Mouse (Mus musculus): ENCODE measurements around the gene C130050O18Rik.
A peak's percentile ranks its signal among the peaks of the same experiment; 100 is the strongest.

The C130050O18Rik gene

GRCm38 (mm10) chr5:139397959-139398753, 6.9 kb upstream of the C130050O18Rik start:
- DNase-seq, result peak; percentile 94

DNA sequence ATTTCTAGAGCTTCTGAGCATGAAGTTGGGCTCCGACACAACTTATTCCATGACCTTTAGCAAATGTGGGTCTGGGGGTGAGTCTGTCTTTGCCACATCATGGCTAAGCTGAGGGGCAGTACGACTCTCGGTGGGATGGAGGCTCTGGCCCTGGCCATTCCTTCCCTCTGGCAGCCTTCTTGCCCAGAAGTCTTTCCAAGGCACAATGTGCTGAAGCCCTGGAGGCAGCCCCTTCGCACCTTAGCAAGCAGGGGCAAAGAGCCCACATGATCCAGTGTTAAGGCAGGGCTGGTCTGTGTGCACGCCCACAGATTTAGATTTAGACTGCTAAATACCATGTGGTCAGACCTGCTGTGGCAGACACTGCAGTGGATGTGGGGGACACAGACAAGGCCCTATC, 6.3 kb upstream of the C130050O18Rik start:
- no peak for DNase-seq

DNA sequence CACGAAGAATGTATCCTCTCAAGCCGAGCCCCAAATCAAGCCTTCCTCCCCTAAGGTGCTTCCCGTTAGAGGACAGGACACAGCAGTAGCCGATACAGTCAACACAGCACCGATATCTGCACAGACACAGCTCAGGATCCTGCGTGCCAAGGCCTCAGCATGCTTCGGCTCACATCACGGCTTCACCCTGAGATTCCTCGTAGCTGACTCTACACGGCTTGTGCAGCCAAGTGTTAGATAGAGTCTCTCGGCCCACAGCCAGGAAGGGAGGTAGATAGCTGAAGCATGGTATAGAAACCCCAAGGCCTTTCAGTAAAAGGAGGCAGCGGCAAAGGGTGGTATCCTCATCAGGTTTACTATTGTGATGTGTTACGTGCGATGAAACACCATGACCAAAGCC, 5.1 kb upstream of the C130050O18Rik start:
- DNase-seq, result no peak

GRCm38 (mm10) chr5:139402106-139402505, 3.0 kb upstream of the C130050O18Rik start:
- DNase-seq, result no peak

- DNase-seq, result no peak
These were observed 1.3 kb upstream of the C130050O18Rik start for GRCm38 (mm10) chr5:139403692-139404260.

DNA sequence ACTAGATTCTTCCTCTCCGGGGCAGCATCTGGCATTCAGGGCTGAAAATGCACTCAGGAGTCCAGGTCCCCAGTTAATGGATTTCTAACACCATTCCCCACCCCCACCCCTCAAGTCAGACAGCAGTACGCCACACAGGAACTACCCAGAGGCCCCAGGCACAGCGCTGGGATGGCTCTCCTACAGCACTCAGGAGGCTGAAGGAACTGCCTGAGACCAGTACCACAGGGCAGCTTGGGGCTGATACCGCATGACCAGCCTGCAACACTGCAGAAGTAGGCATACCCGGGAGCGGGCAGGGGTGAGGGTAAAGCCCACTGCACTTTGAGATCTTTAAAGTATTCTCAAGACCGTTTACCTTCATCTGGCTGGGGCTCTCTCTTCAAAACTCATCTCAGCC, 398 bp downstream of the C130050O18Rik start:
- peak; percentile 53 for DNase-seq

- no peak for DNase-seq
These were observed 873 bp downstream of the C130050O18Rik start for GRCm38 (mm10) chr5:139405953-139406352.

DNA sequence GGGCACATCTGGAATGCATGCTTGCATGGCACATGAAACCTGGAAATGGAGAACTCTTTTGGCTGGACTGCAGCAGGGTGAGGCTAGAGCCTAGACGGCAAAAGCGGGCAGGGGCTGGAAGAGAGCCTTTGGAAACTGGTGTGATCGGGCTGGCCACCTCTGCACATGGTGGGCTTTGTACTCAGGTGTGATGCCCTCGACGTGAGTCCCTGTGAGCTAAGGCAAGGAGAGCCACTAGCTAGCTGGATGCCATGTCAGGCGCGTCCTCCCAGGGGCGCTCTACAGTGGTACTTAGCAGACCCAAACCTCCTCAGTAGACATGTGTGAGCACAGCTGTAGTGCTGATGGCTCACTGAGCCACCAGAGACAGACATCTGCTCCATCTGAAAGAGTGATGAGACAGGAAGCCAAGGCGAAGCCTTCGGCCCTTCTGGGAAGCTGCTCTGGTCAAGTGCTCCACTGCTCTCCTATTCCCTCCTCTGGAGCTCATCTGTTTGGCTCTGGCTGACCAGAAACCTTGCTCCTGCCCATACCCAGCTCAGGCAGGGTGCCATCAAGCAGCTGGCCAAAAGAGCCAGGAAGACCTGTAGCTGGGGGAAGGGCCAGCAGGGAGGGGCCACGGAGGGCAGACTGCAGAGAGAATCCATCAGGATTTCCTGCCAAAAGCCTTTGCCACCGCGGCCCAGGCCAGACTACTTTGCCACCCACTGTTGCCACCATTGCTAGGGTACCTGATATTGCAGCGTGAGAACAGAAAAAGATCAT, 2.2 kb downstream of the C130050O18Rik start:
- DNase-seq, result peak; percentile 40

- peak; percentile 46 for DNase-seq
These were observed 3.4 kb downstream of the C130050O18Rik start for GRCm38 (mm10) chr5:139408511-139408910.

GRCm38 (mm10) chr5:139409412-139409811, 4.3 kb downstream of the C130050O18Rik start:
- DNase-seq, result peak; percentile 68

GRCm38 (mm10) chr5:139410056-139410455, 5.0 kb downstream of the C130050O18Rik start:
- DNase-seq, result no peak

DNA sequence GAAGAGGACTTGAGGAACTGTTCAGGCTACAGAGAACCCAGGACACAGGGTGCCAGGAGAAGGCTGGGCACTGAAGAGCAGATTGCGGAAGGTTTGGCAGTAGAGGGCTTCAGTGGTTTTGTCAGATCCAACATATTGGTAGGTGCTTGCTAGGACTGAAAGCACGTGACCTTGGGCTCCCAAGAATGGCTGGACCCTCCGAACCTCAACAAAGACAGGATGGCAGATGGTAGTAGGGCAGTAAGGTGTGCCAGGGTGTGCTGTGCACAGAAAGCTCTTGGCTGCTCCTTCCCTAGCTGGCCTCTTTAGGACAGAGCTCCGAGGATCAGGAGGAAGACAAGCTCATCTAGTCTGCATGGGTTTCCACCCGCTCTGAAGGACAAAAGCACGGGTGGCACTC, 6.0 kb downstream of the C130050O18Rik start:
- no peak for DNase-seq

DNA sequence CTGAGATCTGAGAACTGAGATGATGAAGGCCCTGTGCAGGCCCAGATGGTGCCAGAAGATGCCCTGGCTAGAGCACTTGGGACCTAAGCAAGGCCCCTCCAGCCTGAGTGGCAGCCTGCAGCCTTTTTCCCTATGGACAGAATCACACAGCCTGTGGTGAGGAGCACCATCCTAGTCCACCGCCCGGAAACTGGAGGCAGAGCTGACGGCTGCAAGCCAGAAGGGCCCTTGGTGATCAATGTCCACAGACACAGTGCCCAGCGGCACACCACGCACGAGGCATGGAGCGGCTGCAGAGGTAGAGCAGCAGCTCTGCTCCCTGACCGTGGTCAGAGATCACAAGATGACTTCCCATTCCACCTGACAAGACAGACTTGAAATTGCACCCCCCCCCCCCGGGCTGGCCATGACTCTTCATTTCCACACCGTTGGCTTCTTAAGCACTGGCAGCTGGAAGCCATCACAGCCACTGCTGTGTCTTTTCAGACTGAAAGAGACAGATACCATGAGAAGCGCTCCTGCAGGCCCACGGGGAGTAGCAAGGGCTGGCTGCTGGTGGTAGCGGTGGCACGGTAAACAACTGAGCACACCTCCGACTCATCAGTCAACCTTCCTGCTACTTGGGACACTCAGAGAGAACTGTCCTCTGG, 6.7 kb downstream of the C130050O18Rik start:
- peak; percentile 30 for DNase-seq

DNA sequence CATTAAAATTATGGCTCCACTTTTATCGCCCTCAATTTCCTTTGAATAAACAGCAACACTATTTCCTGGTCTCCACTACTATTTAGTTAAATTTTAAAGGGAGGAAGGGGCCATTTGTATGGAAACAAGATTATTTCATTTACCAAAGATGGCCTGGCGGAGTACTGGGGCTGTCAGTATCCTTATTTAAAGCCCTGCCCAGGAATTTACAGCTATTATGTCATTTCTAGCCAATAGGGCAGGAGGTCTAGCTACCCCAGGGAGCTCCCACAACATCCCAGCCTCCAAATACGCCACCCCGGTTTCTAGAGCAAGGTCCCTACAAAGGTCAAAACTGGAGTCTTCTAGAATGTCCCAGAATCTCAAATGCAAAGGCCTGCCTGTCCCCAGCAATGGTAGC, 8.5 kb downstream of the C130050O18Rik start:
- DNase-seq, result no peak

DNA sequence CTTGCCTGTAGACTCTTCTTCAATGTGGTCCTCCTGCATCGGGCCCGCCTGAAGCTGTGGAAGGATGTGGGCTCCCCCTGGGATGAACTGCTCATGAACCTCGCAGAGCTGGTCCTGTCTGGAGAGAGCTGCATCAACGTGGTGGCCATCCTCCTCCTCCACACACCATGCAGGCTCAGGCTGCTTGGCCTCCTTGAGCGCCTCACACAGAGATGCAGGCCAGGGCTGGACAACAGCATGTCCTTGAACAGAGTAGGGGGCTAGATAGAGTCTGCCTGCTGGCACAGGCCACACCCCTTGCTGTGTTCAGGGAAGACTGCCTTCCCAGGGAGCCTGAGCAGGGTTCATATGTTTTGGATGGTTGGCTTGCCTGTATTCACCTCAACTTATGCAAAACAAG, 9.9 kb downstream of the C130050O18Rik start:
- no peak for DNase-seq

DNA sequence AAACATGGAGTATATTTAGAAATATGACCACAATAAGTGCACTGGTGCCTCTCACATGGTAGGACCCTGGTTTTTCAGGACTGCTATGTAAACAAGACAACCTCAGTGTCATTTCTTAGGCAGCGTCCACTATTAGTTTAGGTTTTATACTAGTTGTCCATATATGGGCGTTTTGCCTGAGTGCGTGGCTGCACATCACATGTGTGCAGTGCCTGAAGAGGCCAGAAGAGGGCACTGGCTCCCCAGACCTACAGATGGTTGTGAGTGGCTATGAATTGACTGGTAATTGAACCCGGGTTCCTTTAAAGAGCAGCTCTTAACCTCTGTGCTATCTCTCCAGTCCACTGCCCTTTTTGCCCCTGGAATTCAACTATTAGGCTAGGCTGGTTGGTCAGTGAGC, 11.9 kb downstream of the C130050O18Rik start:
- no peak for DNase-seq

GRCm38 (mm10) chr5:139417480-139417879, 12.4 kb downstream of the C130050O18Rik start:
- DNase-seq, result no peak

GRCm38 (mm10) chr5:139418110-139418509, 13.0 kb downstream of the C130050O18Rik start:
- DNase-seq, result no peak

DNA sequence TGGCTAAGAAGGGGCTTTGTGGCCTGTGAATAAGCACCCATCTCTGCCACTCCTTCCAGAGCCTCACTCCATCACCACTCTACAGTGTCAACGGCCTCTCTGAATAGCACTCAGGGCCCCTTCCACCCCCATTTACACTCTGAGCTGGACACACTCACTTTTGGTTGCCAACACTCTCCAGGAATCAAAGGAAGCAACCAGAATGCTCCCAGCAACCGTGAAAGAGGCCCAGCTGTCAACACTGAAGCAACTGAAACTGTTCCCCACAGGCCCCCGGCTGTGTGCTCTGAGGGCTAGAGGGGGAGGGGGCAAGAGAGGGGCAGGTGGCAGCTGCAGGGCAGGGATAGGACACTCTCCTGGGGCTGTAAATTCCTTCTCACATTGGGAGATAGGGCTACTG, 13.6 kb downstream of the C130050O18Rik start:
- DNase-seq, result no peak

GRCm38 (mm10) chr5:139423026-139423865, 18.2 kb downstream of the C130050O18Rik start, which contains the start of gene Gper1:
Gper1 (plus strand) TSS chr5:139423151.
- DNase-seq, result peak; percentile 76

- DNase-seq, result no peak
These were observed 20.1 kb downstream of the C130050O18Rik start for GRCm38 (mm10) chr5:139425198-139425597.

DNA sequence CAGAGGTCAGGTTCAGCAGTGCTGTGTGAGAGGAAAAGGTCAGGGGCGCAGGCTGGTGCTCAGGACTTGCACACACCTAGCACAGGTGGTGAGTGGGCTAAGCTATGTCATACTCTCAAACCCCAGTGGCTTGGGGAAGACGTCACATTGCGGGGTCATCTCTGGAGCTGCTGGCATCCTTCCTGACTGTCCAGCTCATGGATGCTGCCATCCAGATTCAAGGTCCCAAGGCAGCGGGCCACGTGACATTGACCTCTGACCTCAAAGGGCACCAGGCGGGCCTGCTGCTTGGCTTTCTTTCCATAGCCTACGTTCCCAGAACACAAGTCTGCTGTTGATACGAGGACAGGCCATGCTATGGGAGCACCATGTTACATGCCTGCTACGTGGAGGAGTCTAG, 21.9 kb downstream of the C130050O18Rik start:
- no peak for DNase-seq
